Mouse (Mus musculus): Measurements from ENCODE around the gene Ndrg3.

DNA sequence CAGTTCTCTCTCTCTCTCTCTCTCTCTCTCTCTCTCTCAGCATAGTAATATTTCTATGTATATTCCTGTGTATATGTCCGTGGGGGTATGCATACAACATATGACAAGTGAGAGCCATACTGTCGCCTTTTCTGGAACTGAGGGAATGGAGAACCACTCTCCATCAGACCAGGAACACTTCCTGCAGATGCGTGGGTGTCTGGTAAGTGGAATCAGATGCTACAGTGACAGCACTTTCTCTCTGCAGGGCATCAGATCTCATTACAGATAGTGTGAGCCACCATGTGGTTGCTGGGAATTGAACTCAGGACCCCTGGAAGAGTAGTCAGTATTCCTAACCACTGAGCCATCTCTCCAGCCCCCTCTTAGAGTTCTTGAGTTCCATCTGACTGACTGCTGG, 103.4 kb downstream of the Ndrg3 start:
- no peak for TF ChIP-seq CTCF (IDR thresholded peaks at IDR 0.05; ENCODE audit: low read depth)
- no peak for TF ChIP-seq EP300 (optimal IDR thresholded peaks at IDR 0.05)

All from stomach, postnatal 0 days (tissue).